Mouse (Mus musculus) limb, embryonic 14.5 days (tissue): ENCODE data around the gene Gm21915. TPM values are rescaled to one million over a fixed set of nuclear protein-coding genes. Genes with fewer than 3 reads are reported as not detected.

ENCODE experiments used
- ATAC-seq: fragments of 200-750 bp; cut with Nextera tagmentation; 2 replicates; pipeline ENCODE4 v1.8.0; 2017; ENCODE audit warnings: low read depth, moderate number of reproducible peaks, moderate TSS enrichment; ENCODE audit not compliant: low FRiP score
- DNase-seq: peaks from one replicate; pipeline ENCODE4 v3.0.0-alpha.2; 2015; ENCODE audit warnings: low spot score
- H3K27ac ChIP-seq: fragments of 300-500 bp; sonication (generic); replicated peaks from 2 replicates; pipeline ENCODE4 v1.5.1; 2014; ENCODE audit warnings: low read depth, mild to moderate bottlenecking, low read length, moderate library complexity, mixed read lengths
- H3K27me3 ChIP-seq: fragments of 300-500 bp; sonication (generic); 2 replicates; pipeline ENCODE4 v1.6.1; 2014; ENCODE audit warnings: low read length, mixed read lengths; ENCODE audit not compliant: control insufficient read depth, insufficient read depth
- H3K36me3 ChIP-seq: fragments of 300-500 bp; sonication (generic); 2 replicates; pipeline ENCODE4 v1.6.1; 2014; ENCODE audit warnings: mild to moderate bottlenecking, low read length, moderate library complexity, mixed read lengths; ENCODE audit not compliant: control insufficient read depth, insufficient read depth
- H3K4me1 ChIP-seq: fragments of 300-500 bp; sonication (generic); 2 replicates; pipeline ENCODE4 v1.6.1; 2014; ENCODE audit warnings: antibody characterized with exemption, low read length, mixed read lengths; ENCODE audit not compliant: control insufficient read depth, insufficient read depth
- H3K4me2 ChIP-seq: fragments of 300-500 bp; sonication (generic); replicated peaks from 2 replicates; pipeline ENCODE4 v1.6.1; 2014; ENCODE audit warnings: low read depth, mild to moderate bottlenecking, low read length, moderate library complexity; ENCODE audit not compliant: severe bottlenecking
- H3K4me3 ChIP-seq: fragments of 300-500 bp; sonication (generic); replicated peaks from 2 replicates; pipeline ENCODE4 v1.5.1; 2014; ENCODE audit warnings: low read length
- H3K9ac ChIP-seq: fragments of 300-500 bp; sonication (generic); 2 replicates; pipeline ENCODE4 v1.6.1; 2014; ENCODE audit warnings: mild to moderate bottlenecking, low read depth, low read length, moderate library complexity; ENCODE audit not compliant: severe bottlenecking
- H3K9me3 ChIP-seq: fragments of 300-500 bp; sonication (generic); 2 replicates; pipeline ENCODE4 v1.6.1; 2016; ENCODE audit warnings: low read length; ENCODE audit not compliant: control insufficient read depth
- POLR2A ChIP-seq: fragments of 200-500 bp; IDR thresholded peaks from 2 replicates; pipeline ENCODE4 v1.8.0; 2012; ENCODE audit warnings: inconsistent platforms, mild to moderate bottlenecking, moderate library complexity, borderline replicate concordance; ENCODE audit not compliant: insufficient read depth, insufficient read length; ENCODE audit errors: extremely low read depth
- WGBS: fragments of 180-500 bp; shearing (Covaris S2); extraction: QIAGEN DNeasy Blood & Tissue Kit; methylation state at CpG from one replicate; pipeline ENCODE4 v1.1.7; 2014; 5-methylcytosine and 5-hydroxymethylcytosine counted together
- polyA plus RNA-seq, 2 experiments: library from polyadenylated mRNA; depleted of rRNA in 1 of 2; stranded (reverse) in 1 of 2; unstranded in 1 of 2; fragments of >200 nt; fragmentation: Nextera tagmentation in 1 of 2; extraction: Ambion mirVana in 1 of 2; gene quantifications; 2 replicates each; pipeline versions ENCODE4 v1.2.1 to v1.2.3; 2012 to 2014

The Gm21915 gene
- polyA plus RNA-seq, 2 experiments, result not detected

DNA sequence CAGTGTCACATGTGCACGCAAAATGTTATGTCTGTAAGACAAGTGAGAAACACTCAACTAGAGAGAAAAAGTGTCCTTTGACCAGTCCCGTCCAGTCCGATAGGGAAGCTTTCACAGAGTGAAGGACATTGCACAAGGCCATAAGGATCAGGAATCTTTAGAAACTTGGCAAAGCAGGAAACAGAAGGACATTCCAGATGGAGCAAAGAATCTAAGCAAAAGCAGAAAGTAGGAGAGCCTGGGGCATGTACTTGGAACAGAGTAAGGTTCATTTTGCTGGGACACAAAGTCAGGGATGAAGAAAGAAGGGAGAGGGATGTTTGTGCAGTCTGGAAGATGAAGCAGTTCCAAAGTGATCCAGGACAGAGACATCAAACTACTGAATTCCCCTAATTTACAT, 21.0 kb upstream of the Gm21915 start:
- DNase-seq (no peak), ATAC-seq (no peak)
- TF ChIP-seq POLR2A, result no peak
- H3K4me2 ChIP-seq, result no peak overlapping the region
- no peaks in the 10 kb centered on the region for H3K36me3 ChIP-seq
- no peaks in the 10 kb centered on the region for H3K9me3 ChIP-seq
- H3K27me3 ChIP-seq, result no peaks in the 10 kb centered on the region
- H3K4me3 ChIP-seq, result no peak overlapping the region
- no peaks in the 10 kb centered on the region for H3K4me1 ChIP-seq
- H3K27ac ChIP-seq, result no peak overlapping the region
- no peak overlapping the region for H3K9ac ChIP-seq
- 86% methylated on average over 3 of the region's 3 CpGs for WGBS

DNA sequence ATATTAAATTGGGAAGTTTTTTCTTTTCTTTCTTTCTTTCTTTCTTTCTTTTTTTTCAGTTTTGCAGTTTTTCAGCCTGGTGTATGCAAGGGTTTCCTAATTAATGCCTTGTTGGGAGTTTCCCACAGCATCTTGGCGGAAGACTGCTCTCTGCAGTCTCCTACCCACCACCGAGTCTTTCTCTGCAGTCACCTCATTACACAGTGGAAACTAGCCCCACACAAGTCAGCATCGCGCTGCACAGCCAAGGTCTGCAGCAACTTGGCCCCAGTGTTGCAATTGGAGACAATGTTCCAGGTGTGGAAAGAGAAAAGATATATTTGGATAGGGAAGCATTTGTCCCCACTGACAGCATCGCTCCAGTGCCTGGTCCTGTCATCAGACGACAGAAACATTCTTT, 20.4 kb upstream of the Gm21915 start:
- TF ChIP-seq POLR2A, result no peak

GRCm38 (mm10) chr9:40651239-40651859, 19.1 kb upstream of the Gm21915 start:
- H3K4me2 ChIP-seq, result no peak overlapping the region
- DNase-seq (no peak), ATAC-seq (no peak)
- no peaks in the 10 kb centered on the region for H3K27me3 ChIP-seq
- no peak overlapping the region for H3K9ac ChIP-seq
- H3K27ac ChIP-seq, result no peak overlapping the region
- TF ChIP-seq POLR2A, result no peak
- no peaks in the 10 kb centered on the region for H3K36me3 ChIP-seq
- H3K4me3 ChIP-seq, result no peak overlapping the region
- H3K4me1 ChIP-seq, result no peaks in the 10 kb centered on the region
- 93% methylated on average over 4 of the region's 4 CpGs for WGBS
- no peaks in the 10 kb centered on the region for H3K9me3 ChIP-seq

More for the DNA sequence above, 20.4 kb upstream of the Gm21915 start:
- Histone ChIP-seq H3K36me3 (no peaks in the 10 kb centered on the region), H3K27ac (no peak overlapping the region), H3K4me2 (no peak overlapping the region), H3K27me3 (no peaks in the 10 kb centered on the region), H3K4me3 (no peak overlapping the region), H3K9me3 (no peaks in the 10 kb centered on the region), H3K4me1 (no peaks in the 10 kb centered on the region), H3K9ac (no peak overlapping the region)
- no peak for ATAC-seq
- WGBS, result 54% methylated on average over 6 of the region's 6 CpGs
- no peak for DNase-seq

GRCm38 (mm10) chr9:40652757-40653156, 17.7 kb upstream of the Gm21915 start:
- TF ChIP-seq POLR2A, result no peak
- no peaks in the 10 kb centered on the region for H3K9me3 ChIP-seq
- WGBS, result 27% methylated on average over 9 of the region's 9 CpGs
- no peak overlapping the region for H3K9ac ChIP-seq
- H3K4me3 ChIP-seq, result no peak overlapping the region
- H3K36me3 ChIP-seq, result no peaks in the 10 kb centered on the region
- no peak for DNase-seq
- no peak overlapping the region for H3K4me2 ChIP-seq
- no peak overlapping the region for H3K27ac ChIP-seq
- H3K4me1 ChIP-seq, result no peaks in the 10 kb centered on the region
- no peak for ATAC-seq
- H3K27me3 ChIP-seq, result no peaks in the 10 kb centered on the region

DNA sequence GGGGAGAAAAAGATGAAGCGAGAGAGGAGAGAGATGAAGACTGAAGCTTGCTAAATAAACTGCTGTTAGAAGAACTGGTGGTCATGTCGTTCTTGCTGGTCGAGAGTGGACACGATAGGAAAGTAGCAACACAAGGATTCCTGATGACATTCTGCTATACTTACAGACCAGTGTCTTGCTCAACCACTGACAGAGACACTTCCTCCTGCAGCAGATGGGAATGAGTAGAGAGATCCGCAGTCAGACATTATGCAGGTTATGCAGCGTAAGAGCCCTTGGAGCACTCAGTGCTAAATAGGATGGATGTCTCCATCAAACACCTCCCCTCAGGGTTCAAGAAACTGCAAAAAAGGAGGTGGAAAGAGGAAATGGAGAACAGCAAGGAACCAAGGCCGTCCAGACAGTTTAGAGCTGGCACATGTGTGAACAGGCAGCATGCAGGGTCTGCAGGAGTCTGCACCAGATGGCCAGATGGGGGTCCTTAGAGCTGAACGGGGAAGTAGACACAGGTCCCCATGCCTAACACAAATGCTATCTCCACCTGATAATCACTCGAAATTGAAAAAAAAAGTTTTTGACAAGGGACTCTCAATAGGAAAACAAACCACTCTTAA, 4.1 kb upstream of the Gm21915 start:
- Histone ChIP-seq H3K4me3 (no peak overlapping the region), H3K9ac (no peak overlapping the region), H3K27ac (no peak overlapping the region), H3K9me3 (no peaks in the 10 kb centered on the region), H3K4me2 (no peak overlapping the region), H3K36me3 (no peaks in the 10 kb centered on the region), H3K4me1 (peaks cover 2% of the 10 kb centered on the region), H3K27me3 (no peaks in the 10 kb centered on the region)
- WGBS, result 62% methylated on average over 9 of the region's 9 CpGs
- no peak for TF ChIP-seq POLR2A
- no peak for ATAC-seq
- no peak for DNase-seq
